Mouse (Mus musculus) A20 (cell line): ENCODE measurements around the gene Meaf6.

Experiments
- DNase-seq: peaks from one replicate; pipeline ENCODE4 v3.0.0-alpha.2; 2011; ENCODE audit warnings: low read depth, low spot score

Meaf6 gene

DNA sequence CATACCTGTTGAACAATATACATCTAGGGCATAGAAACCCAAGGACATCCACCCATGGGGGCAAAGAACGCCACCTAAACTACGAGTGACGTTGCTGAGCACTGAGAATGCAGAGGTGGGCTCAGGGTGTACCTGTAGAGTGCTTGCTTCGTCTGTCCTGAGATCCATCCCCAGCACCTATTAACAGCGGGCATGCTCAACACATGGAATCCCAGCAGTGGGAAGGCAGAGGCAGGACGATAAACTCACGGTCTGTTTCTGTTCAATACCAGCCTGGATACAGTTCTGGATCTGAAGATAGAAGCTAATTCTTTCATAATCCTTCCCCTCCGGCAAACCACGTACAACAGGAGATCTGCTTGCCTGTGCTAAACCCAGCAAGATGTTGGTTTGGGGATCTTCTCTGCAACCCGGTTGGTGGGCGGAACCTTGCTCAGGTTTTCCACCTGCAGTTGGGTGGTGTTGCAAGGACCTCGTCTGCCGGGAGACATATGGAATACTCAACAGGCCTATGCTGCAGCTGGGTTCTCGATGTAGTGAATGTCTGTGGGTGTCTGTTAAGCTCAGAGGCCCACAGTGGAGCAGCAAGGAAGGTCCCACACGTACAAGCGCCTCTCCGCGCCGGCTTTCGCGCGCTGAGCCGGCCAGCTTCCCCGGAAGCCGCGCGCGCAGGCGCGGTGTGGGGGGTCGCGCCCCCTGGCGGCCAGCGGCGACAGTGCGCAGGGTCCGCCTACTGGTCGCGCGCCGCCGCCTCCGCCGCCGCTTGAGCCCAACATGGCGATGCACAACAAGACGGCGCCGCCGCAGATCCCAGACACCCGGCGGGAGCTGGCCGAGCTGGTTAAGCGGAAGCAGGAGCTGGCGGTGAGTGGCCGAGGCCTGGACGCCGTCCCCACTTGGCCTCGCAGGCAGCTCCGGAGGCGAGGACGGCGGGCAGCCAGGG, at the start of gene Meaf6:
Gene Meaf6 (plus strand): TSS at position 732 of the 943 bp plus-strand sequence.
- peak; percentile 93 for DNase-seq

- no peak for DNase-seq
These were observed 40.5 kb upstream of the Meaf6 start for GRCm38 (mm10) chr4:125044454-125044853.

- DNase-seq: no peak
These were observed 29.5 kb upstream of the Meaf6 start for GRCm38 (mm10) chr4:125055385-125055784.

GRCm38 (mm10) chr4:125056476-125056875, 28.5 kb upstream of the Meaf6 start:
- no peak for DNase-seq

DNA sequence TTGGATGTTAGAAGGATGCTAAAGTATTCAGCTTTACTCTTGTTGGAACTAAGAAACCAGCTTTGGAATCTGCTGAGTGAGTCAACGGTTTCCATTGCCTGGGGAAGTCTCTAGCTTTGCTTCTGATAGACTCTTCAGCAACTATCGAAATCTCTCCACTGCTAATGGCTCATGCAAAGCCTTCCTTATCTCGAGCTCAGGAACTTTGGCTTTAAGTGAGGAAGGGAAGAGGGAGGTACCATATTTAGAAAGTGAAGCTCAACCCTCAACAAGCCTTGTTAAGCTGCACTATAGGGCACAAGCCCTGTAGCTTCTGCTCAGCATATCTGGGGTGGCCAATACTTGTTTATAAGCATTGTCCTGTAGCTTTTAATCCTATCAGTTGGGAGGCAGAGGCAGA, 27.7 kb upstream of the Meaf6 start:
- no peak for DNase-seq

DNA sequence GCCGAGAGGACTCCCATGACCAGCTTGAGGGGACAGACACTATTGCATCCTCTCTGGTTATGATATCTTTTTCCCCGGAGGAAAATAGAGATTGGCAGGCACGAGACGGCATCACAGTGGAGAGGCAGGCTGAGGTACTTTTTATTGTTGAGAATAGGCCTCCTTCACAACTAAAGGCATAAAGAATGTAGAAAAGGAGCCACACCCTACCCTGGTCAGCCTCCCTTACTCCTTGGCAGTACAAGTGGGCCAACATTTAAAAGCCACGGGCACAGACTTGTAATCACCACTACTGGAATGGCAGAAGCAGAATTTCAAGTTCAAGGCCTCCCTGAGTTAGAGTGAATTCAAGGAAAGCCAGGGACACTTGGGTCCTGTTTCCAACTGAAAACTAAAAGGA, 26.9 kb upstream of the Meaf6 start:
- DNase-seq: no peak

DNA sequence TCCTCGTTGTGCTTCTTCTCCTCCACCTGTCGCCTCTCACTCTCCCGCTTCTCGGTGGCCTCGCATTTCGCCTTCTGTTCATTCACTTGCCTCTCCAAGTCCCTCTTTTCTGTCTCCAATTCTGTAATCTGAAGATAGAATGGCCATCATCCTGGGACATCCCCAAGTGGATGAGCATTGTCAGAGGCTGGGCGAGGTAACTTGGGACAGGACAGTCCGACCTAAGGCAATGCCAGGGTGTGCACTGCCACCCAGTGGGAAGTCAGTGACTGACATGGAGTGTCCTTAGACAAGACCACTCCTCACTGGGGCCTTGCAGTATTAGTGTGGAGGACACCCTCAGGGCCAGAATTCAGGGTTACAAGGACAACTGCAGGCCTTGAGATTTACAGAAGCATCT, 25.9 kb upstream of the Meaf6 start:
- peak; percentile 78 for DNase-seq

DNA sequence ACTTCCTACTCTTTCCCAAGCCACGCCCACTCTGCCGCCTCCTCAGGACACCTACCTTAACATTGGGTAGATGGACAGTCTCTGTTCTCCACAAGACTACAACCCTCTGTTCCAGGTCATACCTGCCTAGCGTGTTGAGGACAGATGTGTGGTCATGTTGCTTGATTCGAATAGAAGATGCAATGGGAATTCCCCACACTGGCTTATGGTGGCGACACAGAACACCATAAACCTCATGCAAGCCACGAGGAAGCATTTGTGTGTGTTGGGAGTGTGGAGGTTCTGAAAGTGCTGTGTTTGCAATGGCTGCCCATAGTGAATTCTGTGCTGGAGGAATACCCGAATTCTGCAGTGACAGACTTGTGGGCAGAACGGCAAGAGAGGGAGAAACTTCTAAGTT, 21.1 kb upstream of the Meaf6 start:
- DNase-seq: no peak

DNA sequence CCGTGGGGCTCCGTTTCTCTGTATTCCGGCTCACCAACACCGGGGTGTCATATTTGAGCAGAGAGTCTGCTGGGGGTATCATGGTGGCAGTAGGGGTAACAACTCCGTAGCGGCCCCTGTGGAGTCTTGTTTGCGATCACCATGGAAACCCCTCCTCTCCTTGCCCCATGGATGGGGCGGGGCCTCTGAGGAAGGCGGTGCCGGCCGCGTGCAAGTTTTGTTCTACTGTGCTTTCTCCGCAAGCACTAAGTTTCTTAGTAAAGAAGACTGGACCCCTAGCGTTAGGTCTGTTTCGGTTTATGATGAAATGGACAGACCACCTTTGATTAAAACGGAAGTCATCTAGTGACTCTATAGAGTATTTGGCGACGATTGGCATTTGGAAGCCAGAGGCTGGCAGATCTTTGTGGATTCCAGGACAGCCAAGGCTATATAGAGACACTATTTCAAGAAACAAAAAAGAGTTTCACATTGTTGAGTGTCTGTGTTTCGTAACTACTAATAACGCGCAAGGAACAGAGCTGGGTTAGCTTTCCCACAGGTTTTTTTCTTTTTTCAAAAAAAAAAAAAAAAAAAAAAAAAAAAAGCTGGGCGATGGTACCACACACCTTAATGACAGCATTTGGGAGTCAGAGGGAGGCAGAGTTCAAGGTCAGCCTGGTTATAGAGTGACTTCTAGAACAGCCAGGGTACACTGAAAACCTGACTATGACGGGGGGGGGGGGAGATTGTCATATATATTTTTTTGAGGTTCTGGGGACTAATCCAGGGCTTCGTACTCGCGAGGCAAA, 19.2 kb upstream of the Meaf6 start, which contains the start of gene Dnali1:
Gene Dnali1 (minus strand): TSS at position 187 of the 791 bp plus-strand sequence.
- peak; percentile 68 for DNase-seq

GRCm38 (mm10) chr4:125066490-125067370, 18.2 kb upstream of the Meaf6 start, which contains the start of gene Snip1:
Snip1 (plus strand) TSS chr4:125066672.
- DNase-seq: peak; percentile 97

- DNase-seq: no peak
These were observed 7.2 kb upstream of the Meaf6 start for GRCm38 (mm10) chr4:125077700-125078099.

DNA sequence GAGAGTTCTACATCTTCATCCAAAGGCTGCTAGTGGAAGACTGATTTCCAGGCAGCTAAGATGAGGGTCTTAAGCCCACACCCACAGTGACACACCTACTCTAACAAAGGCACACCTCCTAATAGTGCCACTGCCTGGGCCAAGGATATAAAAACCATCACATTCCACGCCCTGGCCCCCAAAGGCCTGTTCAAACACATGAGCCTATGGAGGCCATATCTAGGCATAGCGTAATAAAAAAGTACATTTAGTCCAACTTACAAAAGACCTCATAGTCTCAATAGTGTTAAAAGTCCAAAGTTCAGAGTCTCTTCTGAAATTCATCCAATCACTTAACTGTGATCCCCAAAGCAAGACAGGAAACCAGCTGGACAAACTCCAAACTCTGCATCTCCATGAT, 6.2 kb upstream of the Meaf6 start:
- no peak for DNase-seq

DNA sequence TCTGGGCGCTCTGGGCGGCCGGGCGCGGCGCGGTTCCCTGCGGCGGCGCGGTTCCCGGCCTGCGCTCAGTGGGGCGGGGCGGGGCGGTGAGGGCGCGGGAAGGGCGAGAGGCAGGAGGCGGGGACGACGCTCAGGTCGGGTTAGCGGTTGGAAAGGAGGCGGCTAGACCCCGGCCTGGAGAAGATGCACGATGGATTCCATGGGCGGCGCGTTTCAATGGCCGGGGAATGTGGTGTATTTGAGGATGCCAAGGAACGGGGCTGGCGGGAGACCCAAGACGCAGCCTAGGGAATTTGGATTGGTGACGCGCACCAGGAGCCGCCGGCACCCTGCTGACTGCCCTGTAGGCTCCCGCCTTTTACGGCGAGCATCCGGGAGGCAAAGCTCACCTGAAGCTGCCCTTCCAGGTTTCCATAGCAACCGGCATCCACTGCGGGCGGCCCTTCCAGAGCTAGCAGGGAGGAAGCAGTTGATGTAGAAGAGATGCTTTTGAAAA, 460 bp downstream of the Meaf6 start:
- peak; percentile 75 for DNase-seq

DNA sequence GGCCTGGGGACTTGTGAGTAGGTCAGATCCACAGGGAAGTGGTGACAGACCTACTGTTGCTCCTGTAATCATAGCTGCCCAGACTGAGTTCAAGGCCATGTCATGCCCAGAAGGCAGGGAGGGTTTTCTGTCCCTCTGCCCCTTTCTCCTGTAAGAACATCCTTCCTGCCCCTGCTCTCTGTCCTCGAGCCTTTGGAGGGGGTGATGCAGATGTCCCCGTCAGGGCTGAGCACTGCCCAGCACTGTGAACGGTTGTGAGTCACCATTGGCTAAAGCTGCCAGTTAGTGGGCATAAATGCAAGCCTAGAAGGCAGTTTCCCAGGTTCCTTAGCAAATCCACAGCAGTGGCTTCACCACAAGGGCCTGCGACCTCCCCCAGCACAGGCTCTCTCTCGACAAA, 8.1 kb downstream of the Meaf6 start:
- DNase-seq: no peak

DNA sequence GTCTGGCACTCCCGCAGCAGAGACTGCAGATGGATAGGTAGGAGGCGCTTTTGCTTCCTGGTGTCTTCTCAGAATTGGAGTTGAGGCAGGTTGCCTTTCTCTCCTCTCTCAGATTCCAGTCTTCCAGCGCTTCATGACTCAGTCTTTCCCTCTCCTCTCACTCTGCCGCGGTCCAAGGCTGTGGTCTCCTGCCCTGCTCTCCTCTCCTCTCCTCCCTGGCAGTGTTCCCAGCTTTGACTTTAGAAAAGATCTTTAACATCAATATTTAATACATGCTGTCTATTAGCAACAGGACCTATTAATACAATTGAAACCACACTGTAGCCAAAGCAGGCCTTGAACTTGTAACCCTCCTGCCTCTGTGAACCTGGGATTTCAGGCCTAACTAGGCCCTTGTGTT, 11.1 kb downstream of the Meaf6 start:
- DNase-seq: no peak

GRCm38 (mm10) chr4:125097412-125097811, 12.5 kb downstream of the Meaf6 start:
- no peak for DNase-seq

- peak; percentile 83 for DNase-seq
These were observed 14.5 kb downstream of the Meaf6 start for GRCm38 (mm10) chr4:125099458-125099857.

DNA sequence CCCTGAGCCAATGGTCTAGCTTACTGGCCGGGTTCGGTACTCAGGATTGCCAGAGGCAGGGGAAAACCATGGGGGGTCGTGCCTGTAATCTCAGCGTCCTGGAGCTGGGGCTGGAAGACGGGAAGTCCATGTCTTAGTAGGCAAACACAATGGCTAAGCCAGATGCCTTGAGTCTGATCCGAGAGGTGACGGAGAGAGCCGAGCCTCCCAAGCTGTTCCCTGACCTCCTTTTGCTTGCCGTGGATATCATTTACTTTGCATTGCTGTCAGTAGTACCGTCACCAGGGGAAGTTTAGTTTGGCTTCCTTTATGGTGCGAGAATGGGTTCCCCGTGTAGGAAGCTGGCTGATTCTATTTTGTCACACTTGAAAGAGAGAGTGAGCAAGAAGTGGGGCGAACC, 16.4 kb downstream of the Meaf6 start:
- DNase-seq: no peak

GRCm38 (mm10) chr4:125105354-125105753, 20.4 kb downstream of the Meaf6 start:
- DNase-seq: no peak

DNA sequence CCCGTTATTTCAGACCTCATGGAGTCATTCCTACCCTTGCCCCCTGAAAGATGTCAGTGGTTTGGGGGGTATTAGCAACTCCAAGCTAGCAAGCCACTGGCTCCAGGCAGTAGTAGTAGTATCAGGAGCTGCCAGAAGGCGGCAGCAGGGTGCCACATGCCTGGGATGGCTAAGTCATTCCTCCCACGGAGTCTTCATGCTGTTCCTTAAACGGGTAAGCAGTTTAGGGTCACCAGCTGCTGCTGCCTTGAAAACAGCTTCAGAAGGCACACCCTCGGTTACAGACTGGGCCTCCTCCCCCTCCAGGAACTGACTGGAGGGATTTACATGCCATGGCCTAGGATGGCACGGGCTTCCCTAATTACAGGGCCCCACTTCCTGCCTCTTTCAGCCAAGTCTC, 29.7 kb downstream of the Meaf6 start:
- peak; percentile 78 for DNase-seq

- DNase-seq: peak; percentile 48
These were observed 30.1 kb downstream of the Meaf6 start for GRCm38 (mm10) chr4:125115081-125115480.
